11 mouse cellular contexts compared by ENCODE assay signal in genomic region chr2:134912616-134913015, GRCm38 (mm10).
DNase-seq lines count a peak whose midpoint lies in the region; ATAC-seq and TF ChIP-seq lines count a peak whose summit lies in the region.
"Had no signal": no experiment of that assay in that cellular context is flagged by ENCODE, and none has a peak within 500 bp of the region (broad histone marks: within the 10 kb centered on the region; RNA-seq: fewer than 3 reads in every experiment).

No protein-coding gene starts in this region.

- H3K27me3 ChIP-seq in forebrain, embryonic 16.5 days (replicated peaks; ENCODE audit: control insufficient read depth, insufficient read depth, low read length) = no peaks in the 10 kb centered on the region
- H3K27me3 ChIP-seq in forebrain, embryonic 10.5 days (ENCODE audit: poor library complexity, severe bottlenecking) = no peaks in the 10 kb centered on the region
- H3K27me3 ChIP-seq in neural tube, embryonic 13.5 days = no peaks in the 10 kb centered on the region
- no peaks in the 10 kb centered on the region for H3K27me3 ChIP-seq in midbrain, postnatal 0 days (ENCODE audit: insufficient read depth, low read length)
- H3K27me3 ChIP-seq: megakaryocyte, embryonic 14.5 days had no signal

- H3K27ac ChIP-seq in forebrain, embryonic 16.5 days (ENCODE audit: low read length) = 0 out of 2 replicates have a peak overlapping the region, but pooled peaks have one; percentile 18
- no peak overlapping the region for H3K27ac ChIP-seq in forebrain, embryonic 10.5 days
- peak overlapping the region; percentile 11 for H3K27ac ChIP-seq in neural tube, embryonic 13.5 days (replicated peaks)
- H3K27ac ChIP-seq in midbrain, postnatal 0 days (ENCODE audit: low read depth, low read length) = no peak overlapping the region

- TF ChIP-seq CTCF in midbrain, postnatal 0 days (IDR thresholded peaks at IDR 0.05) = no peak

- H3K4me3 ChIP-seq in forebrain, embryonic 16.5 days (replicated peaks; ENCODE audit: low read length) = no peak overlapping the region
- no peak overlapping the region for H3K4me3 ChIP-seq in forebrain, embryonic 10.5 days
- no peak overlapping the region for H3K4me3 ChIP-seq in neural tube, embryonic 13.5 days
- H3K4me3 ChIP-seq in midbrain, postnatal 0 days (ENCODE audit: low read depth, low read length) = no peak overlapping the region
- H3K4me3 ChIP-seq: megakaryocyte, embryonic 14.5 days had no signal

- DNase-seq in forebrain, embryonic 10.5 days (ENCODE audit: extremely low spot score, low spot score) = no peak
- no peak for DNase-seq in neural tube, embryonic 10.5 days (ENCODE audit: extremely low spot score, low spot score)
- DNase-seq in adrenal gland, postnatal 25 days = peak; percentile 31
- no peak for DNase-seq in urinary bladder, postnatal 4 days (ENCODE audit: low spot score in 2 of 2)
- no peak for DNase-seq in midbrain, postnatal 0 days (ENCODE audit: low spot score)
- DNase-seq: heart, adult 18-20 months; right cerebral cortex, postnatal 4 days; thymus, postnatal 14 days had no signal

- H3K9ac ChIP-seq in forebrain, embryonic 16.5 days (replicated peaks; ENCODE audit: low read depth, low read length) = no peak overlapping the region
- H3K9ac ChIP-seq in neural tube, embryonic 13.5 days = no peak overlapping the region
- H3K9ac ChIP-seq in midbrain, postnatal 0 days (replicated peaks; ENCODE audit: low read length, poor library complexity, severe bottlenecking) = no peak overlapping the region

- no peak overlapping the region for H3K4me2 ChIP-seq in forebrain, embryonic 16.5 days (ENCODE audit: low read length)
- no peak overlapping the region for H3K4me2 ChIP-seq in neural tube, embryonic 13.5 days
- no peak overlapping the region for H3K4me2 ChIP-seq in midbrain, postnatal 0 days (ENCODE audit: low read depth, low read length, poor library complexity, severe bottlenecking)

- no peaks in the 10 kb centered on the region for H3K9me3 ChIP-seq in forebrain, embryonic 16.5 days (ENCODE audit: control insufficient read depth, low read length)
- no peaks in the 10 kb centered on the region for H3K9me3 ChIP-seq in forebrain, embryonic 10.5 days
- H3K9me3 ChIP-seq in neural tube, embryonic 13.5 days = no peaks in the 10 kb centered on the region
- no peaks in the 10 kb centered on the region for H3K9me3 ChIP-seq in midbrain, postnatal 0 days (ENCODE audit: low read length)
- H3K9me3 ChIP-seq: megakaryocyte, embryonic 14.5 days had no signal

- 78% methylated on average over 2 of the region's 2 CpGs for WGBS in forebrain, embryonic 16.5 days
- WGBS in forebrain, embryonic 10.5 days = 89% methylated on average over 2 of the region's 2 CpGs
- 77% methylated on average over 2 of the region's 2 CpGs for WGBS in neural tube, embryonic 13.5 days
- 84% methylated on average over 2 of the region's 2 CpGs for WGBS in midbrain, postnatal 0 days

- peaks cover 23% of the 10 kb centered on the region for H3K4me1 ChIP-seq in forebrain, embryonic 16.5 days (replicated peaks; ENCODE audit: control insufficient read depth, insufficient read depth, low read length)
- H3K4me1 ChIP-seq in forebrain, embryonic 10.5 days = no peaks in the 10 kb centered on the region; the same call in 1 of the 2 replicates
- H3K4me1 ChIP-seq in neural tube, embryonic 13.5 days (replicated peaks) = peaks cover 37% of the 10 kb centered on the region
- H3K4me1 ChIP-seq in midbrain, postnatal 0 days (ENCODE audit: insufficient read depth, low read length) = no peaks in the 10 kb centered on the region

- ATAC-seq in forebrain, embryonic 16.5 days = no peak
- ATAC-seq in neural tube, embryonic 13.5 days (ENCODE audit: low read depth) = no peak
- no peak for ATAC-seq in midbrain, postnatal 0 days (ENCODE audit: low FRiP score)

- no peaks in the 10 kb centered on the region for H3K36me3 ChIP-seq in forebrain, embryonic 16.5 days (ENCODE audit: control insufficient read depth, insufficient read depth)
- no peaks in the 10 kb centered on the region for H3K36me3 ChIP-seq in forebrain, embryonic 10.5 days (replicated peaks)
- H3K36me3 ChIP-seq in neural tube, embryonic 13.5 days = no peaks in the 10 kb centered on the region
- no peaks in the 10 kb centered on the region for H3K36me3 ChIP-seq in midbrain, postnatal 0 days (ENCODE audit: insufficient read depth, low read length)

Comparison
In these comparisons a context has a peak if more than half of its experiments do, and no peak if none do; other contexts are left out.
1. H3K27ac ChIP-seq: peak in forebrain, embryonic 16.5 days (single experiment) and neural tube, embryonic 13.5 days (single experiment); none in forebrain, embryonic 10.5 days (single experiment) and midbrain, postnatal 0 days (single experiment).